Mouse (Mus musculus): ENCODE measurements around the gene Chd4.
"Not testable (repeated sequence)": the region's sequence is repeated elsewhere in the genome, so short reads cannot be mapped to it uniquely, and the experiment has no call there.

Gene Chd4

DNA sequence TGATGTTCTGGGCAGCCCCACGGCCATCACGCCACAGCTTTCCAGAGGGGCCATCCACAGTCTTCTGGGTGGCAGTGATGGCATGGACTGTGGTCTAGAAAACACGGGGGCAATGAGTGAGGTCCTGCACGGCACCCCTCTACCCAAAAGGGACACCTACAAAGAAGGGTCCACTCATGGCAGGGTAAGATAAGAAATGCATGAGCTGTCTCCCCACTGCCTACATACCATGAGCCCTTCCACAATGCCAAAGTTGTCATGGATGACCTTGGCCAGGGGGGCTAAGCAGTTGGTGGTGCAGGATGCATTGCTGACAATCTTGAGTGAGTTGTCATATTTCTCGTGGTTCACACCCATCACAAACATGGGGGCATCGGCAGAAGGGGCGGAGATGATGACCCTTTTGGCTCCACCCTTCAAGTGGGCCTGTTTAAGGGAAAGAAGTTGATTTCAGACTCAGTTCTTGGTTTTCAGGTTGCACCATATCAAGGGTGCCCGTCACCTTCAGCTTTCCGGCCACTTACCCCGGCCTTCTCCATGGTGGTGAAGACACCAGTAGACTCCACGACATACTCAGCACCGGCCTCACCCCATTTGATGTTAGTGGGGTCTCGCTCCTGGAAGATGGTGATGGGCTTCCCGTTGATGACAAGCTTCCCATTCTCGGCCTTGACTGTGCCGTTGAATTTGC is 67.0 kb downstream of the Chd4 start:
- not testable (repeated sequence) for DNase-seq

- DNase-seq = no peak
Measured at GRCm38 (mm10) chr6:125163801-125164657, 68.2 kb downstream of the Chd4 start.

GRCm38 (mm10) chr6:125164672-125165327 is 69.0 kb downstream of the Chd4 start:
- DNase-seq = peak; percentile 64

DNA sequence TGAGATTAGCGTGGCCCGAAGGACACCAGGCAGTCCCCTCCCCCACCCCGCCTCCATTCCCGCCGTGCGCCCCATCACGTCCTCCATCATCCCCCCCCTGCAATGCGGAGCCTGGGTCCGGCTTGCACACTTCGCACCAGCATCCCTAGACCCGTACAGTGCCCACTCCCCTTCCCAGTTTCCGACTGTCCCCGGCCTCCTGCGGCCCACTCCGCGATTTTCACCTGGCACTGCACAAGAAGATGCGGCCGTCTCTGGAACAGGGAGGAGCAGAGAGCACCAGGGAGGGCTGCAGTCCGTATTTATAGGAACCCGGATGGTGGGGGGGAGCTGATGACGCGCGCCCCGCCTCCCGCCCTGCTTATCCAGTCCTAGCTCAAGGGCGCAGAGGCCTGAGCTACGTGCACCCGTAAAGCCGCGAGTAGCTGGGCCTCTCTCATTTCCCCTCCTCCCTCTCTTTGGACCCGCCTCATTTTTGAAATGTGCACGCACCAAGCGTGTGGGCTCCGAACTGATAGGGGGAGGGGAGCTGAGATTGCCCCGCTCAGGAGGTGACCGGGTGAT is 69.6 kb downstream of the Chd4 start:
- peak; percentile 98 for DNase-seq

DNA sequence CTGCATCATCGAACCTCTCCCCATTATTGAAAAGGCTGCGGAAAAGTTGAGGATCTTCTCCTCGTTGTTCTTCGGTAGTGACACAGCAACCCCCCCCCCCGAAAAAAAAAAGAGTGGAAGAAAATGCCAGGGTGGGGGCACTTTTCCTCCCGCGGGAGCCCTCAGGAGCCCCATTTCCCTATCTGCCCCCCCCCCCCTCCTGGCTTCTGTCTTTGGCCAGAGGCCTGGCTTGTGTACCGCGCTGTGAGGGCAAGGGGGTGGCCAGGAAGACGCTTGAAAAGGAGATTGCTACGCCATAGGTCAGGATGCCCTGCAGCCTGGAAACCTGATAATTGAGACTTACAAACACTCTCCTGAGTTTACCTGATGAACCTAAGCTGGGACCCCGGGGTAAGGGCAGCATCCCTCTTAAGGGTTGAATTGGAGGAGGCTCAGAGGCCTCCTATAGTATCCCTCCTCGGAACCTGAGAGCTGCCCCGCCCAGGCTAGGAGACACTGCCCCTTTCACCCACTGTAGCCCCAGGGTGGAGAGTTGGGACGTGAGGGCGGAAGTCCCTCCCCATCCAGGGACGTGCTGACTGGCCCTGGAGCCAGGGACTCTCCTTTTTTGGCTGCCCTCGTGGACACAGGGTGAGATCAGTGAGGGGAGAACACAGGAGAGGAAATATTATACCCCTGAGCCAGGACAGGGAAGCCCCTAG is 70.4 kb downstream of the Chd4 start, which contains the start of gene Gapdh:
Gene Gapdh (minus strand): TSS at position 417 of the 701 bp plus-strand sequence.
- DNase-seq = peak; percentile 88

DNA sequence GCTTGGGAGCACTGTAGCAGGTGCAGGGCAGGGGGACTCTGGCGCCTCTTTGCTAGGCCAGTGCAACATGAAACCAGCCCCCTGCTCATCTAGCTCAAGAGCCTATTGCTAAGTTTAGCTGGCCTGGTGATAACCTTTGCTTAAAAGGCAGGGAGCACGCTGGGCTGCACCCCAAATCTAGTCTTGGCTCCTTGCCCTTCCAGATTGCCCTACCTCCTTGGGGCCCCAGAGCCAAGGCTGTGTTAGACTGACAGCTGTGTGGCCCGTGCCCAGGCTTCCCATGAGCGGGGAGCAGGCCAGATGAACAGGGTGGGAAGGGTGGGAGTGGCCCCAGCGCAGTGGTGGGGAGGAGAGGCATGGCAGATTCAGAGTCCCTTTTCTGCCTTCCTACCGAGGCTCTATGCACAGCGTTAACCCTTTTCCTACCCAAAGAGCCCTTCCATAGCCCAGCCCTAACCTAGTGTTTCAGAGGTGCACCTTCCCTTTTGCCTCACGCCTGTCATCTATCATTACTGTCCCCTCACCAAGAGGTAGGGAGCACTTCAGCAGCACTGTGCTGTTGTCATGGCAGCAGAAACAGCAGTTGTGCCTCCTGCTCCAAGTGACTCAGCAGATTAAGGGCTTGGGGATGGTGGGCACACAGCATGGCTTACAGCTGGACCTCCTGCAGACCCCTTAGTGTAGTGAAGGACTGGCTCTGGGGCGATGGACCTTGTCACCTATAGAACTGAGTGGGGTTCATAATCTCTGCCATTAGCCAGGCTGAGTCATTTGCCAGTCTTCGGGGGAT is 71.3 kb downstream of the Chd4 start:
- no peak for DNase-seq

DNA sequence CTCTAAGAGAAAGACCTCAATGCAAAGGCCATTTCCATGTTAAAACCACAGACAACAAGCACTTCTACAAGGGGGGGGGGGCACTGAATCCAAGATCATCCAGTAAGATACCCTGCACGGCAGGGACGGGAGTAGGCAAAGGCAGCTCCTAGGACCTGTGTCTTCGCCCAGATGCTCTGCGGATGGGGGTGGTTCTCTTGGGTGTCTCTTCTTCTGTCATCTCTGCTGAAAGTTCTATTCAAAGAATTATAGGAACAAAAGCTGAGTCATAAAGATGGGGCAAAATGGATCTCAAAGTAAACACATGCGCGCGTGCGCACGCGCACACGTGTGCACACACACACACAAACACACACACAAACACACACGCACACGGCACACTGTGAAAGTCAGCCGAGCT is 72.3 kb downstream of the Chd4 start:
- no peak for DNase-seq

DNA sequence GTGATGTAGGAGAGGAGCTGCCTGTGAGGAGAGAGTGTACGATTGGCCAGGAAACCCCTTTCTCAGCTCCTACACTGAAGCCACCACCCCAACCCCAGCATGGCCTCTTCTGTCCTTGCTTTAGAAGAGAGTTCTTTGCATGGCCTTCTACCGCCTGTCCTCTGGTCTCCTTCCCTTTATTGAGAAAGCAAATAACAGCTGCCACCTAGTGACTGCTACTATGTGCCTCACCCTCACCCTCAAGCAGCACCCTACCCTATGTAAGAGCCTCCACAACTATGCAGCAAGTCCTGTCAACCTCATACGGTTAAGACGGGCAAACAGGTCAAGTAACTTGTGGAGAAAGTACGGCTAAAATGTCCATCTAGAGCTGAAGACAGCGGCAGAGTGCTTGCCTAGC is 74.4 kb downstream of the Chd4 start:
- DNase-seq = no peak

- DNase-seq = no peak
Measured at GRCm38 (mm10) chr6:125172474-125172873, 76.7 kb downstream of the Chd4 start.

DNA sequence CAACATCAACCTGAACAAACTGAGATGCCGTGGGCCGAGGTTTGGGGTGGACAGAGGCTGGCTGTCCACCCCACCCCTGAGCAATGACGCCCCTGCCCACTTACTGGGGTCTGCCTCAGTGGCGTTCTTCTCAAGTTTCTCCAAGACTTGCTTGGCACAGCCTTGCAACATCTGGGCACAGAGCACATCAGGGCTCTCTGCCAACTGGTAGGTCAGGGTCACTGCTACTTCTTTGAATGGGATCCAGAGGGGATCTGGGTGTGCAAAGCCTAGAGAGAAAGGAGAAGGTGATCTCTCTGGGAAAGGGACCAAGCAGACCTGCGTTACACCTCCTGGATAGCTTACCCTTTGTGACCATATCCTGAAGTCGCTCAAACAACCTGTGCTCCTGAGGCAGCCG is 77.5 kb downstream of the Chd4 start:
- no peak for DNase-seq

DNA sequence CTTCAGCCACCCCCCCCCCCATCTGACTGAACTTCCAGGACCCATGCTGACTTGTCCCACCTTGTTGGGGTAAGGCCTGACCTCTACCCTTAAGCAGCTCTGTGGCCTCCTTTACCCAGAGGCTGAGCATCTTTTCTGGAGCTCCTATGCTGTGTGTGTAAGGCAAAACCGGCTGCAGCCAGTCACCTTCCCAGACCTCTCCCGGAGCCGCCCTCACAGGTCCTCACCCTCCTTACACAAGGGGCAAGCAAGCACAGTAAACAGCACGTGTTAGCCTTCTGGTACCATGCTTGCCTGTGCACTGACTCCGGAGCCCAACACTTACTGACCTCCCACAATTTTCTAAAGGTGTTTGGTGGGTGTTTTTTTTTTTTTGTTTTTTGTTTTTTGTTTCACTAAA is 79.7 kb downstream of the Chd4 start:
- DNase-seq = no peak

DNA sequence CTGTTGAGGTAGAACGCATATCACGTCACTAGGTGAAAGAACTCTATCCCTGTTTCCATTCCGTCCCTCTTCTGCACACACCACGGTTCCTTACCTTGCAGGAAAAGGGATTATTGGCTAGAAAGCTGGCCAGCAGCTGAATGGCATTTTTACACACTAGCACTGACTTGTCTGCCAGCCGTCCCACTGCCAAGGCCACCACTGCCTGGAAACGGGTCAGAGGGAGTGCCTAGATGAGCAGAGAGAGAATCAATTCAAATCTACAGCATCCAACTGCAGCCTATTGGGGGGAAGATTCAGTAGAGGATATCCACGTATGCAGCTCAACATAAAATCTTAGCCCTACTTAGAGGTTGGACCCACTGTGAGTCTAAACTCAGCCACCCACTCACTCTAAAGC is 83.8 kb downstream of the Chd4 start:
- DNase-seq = no peak
